Mouse (Mus musculus): ENCODE data around the gene Pdgfra. TPM values are rescaled to one million over a fixed set of nuclear protein-coding genes. Genes with fewer than 3 reads are reported as not detected.

Pdgfra gene
- total and polyA plus RNA-seq, 3 experiments, result 0.60 TPM; not detected in 2

- H3K4me3 ChIP-seq (ENCODE audit: low read depth, low read length), result no peak overlapping the region
- no peak for ATAC-seq (ENCODE audit: extremely low read depth, insufficient number of reproducible peaks, low FRiP score, poor library complexity, severe bottlenecking)
- H3K9me3 ChIP-seq (replicated peaks), result no peaks in the 10 kb centered on the region
- no peak for TF ChIP-seq TAL1 (conservative IDR thresholded peaks at IDR 0.05; ENCODE audit: low read depth, low read length)
- no peaks in the 10 kb centered on the region for H3K36me3 ChIP-seq (replicated peaks)
- H3K4me1 ChIP-seq (ENCODE audit: insufficient read depth, low read depth, low read length), result no peaks in the 10 kb centered on the region
- no peak for DNase-seq (ENCODE audit: low spot score)
- peaks cover 42% of the 10 kb centered on the region for H3K27me3 ChIP-seq (ENCODE audit: insufficient read depth, low read length)
These were observed 33.5 kb downstream of the Pdgfra start for GRCm38 (mm10) chr5:75185584-75185983.

- Histone ChIP-seq H3K4me3 (ENCODE audit: low read depth, low read length) (no peak overlapping the region), H3K9me3 (replicated peaks) (no peaks in the 10 kb centered on the region), H3K4me1 (ENCODE audit: insufficient read depth, low read depth, low read length) (no peaks in the 10 kb centered on the region), H3K27me3 (ENCODE audit: insufficient read depth, low read length) (peaks cover 34% of the 10 kb centered on the region), H3K36me3 (replicated peaks) (no peaks in the 10 kb centered on the region)
- DNase-seq (ENCODE audit: low spot score), result no peak
- no peak for ATAC-seq (ENCODE audit: extremely low read depth, insufficient number of reproducible peaks, low FRiP score, poor library complexity, severe bottlenecking)
- no peak for TF ChIP-seq GATA2 (IDR thresholded peaks at IDR 0.05; ENCODE audit: borderline replicate concordance, low read depth, low read length)
- TF ChIP-seq TAL1 (conservative IDR thresholded peaks at IDR 0.05; ENCODE audit: low read depth, low read length), result no peak
- no peak for TF ChIP-seq GATA1 (IDR thresholded peaks at IDR 0.05; ENCODE audit: borderline replicate concordance, low read length)
- no peak for TF ChIP-seq CTCF (IDR thresholded peaks at IDR 0.05; ENCODE audit: low read depth, low read length)
- no peak for TF ChIP-seq POLR2AphosphoS5 (IDR thresholded peaks at IDR 0.05; ENCODE audit: insufficient replicate concordance, low read depth, low read length)
These were observed 37.4 kb downstream of the Pdgfra start for GRCm38 (mm10) chr5:75189319-75189987.

GRCm38 (mm10) chr5:75193107-75193506 is 41.0 kb downstream of the Pdgfra start:
- DNase-seq (ENCODE audit: low spot score) (no peak), ATAC-seq (ENCODE audit: extremely low read depth, insufficient number of reproducible peaks, low FRiP score, poor library complexity, severe bottlenecking) (no peak)
- no peaks in the 10 kb centered on the region for H3K4me1 ChIP-seq (ENCODE audit: insufficient read depth, low read depth, low read length)
- H3K36me3 ChIP-seq (replicated peaks), result no peaks in the 10 kb centered on the region
- no peak overlapping the region for H3K4me3 ChIP-seq (ENCODE audit: low read depth, low read length)
- peaks cover 40% of the 10 kb centered on the region for H3K27me3 ChIP-seq (ENCODE audit: insufficient read depth, low read length)
- TF ChIP-seq TAL1 (conservative IDR thresholded peaks at IDR 0.05; ENCODE audit: low read depth, low read length) (no peak), POLR2AphosphoS5 (IDR thresholded peaks at IDR 0.05; ENCODE audit: insufficient replicate concordance, low read depth, low read length) (no peak), CTCF (IDR thresholded peaks at IDR 0.05; ENCODE audit: low read depth, low read length) (no peak), GATA1 (IDR thresholded peaks at IDR 0.05; ENCODE audit: borderline replicate concordance, low read length) (no peak), GATA2 (IDR thresholded peaks at IDR 0.05; ENCODE audit: borderline replicate concordance, low read depth, low read length) (no peak)
- no peaks in the 10 kb centered on the region for H3K9me3 ChIP-seq (replicated peaks)

GRCm38 (mm10) chr5:75198413-75198812 is 46.3 kb downstream of the Pdgfra start:
- peaks cover 36% of the 10 kb centered on the region for H3K27me3 ChIP-seq (ENCODE audit: insufficient read depth, low read length)
- ATAC-seq (ENCODE audit: extremely low read depth, insufficient number of reproducible peaks, low FRiP score, poor library complexity, severe bottlenecking), result no peak
- no peak for DNase-seq (ENCODE audit: low spot score)
- H3K9me3 ChIP-seq (replicated peaks), result no peaks in the 10 kb centered on the region
- no peaks in the 10 kb centered on the region for H3K36me3 ChIP-seq (replicated peaks)
- TF ChIP-seq POLR2AphosphoS5 (IDR thresholded peaks at IDR 0.05; ENCODE audit: insufficient replicate concordance, low read depth, low read length) (no peak), TAL1 (conservative IDR thresholded peaks at IDR 0.05; ENCODE audit: low read depth, low read length) (no peak), GATA2 (IDR thresholded peaks at IDR 0.05; ENCODE audit: borderline replicate concordance, low read depth, low read length) (no peak), CTCF (IDR thresholded peaks at IDR 0.05; ENCODE audit: low read depth, low read length) (no peak), GATA1 (IDR thresholded peaks at IDR 0.05; ENCODE audit: borderline replicate concordance, low read length) (no peak)
- no peaks in the 10 kb centered on the region for H3K4me1 ChIP-seq (ENCODE audit: insufficient read depth, low read depth, low read length)
- H3K4me3 ChIP-seq (ENCODE audit: low read depth, low read length), result no peak overlapping the region

GRCm38 (mm10) chr5:75199698-75200365 is 47.7 kb downstream of the Pdgfra start:
- peaks cover 33% of the 10 kb centered on the region for H3K27me3 ChIP-seq (ENCODE audit: insufficient read depth, low read length)
- no peak for DNase-seq (ENCODE audit: low spot score)
- H3K9me3 ChIP-seq (replicated peaks), result no peaks in the 10 kb centered on the region
- H3K4me1 ChIP-seq (ENCODE audit: insufficient read depth, low read depth, low read length), result no peaks in the 10 kb centered on the region
- TF ChIP-seq GATA1 (IDR thresholded peaks at IDR 0.05; ENCODE audit: borderline replicate concordance, low read length) (no peak), TAL1 (conservative IDR thresholded peaks at IDR 0.05; ENCODE audit: low read depth, low read length) (no peak), POLR2AphosphoS5 (IDR thresholded peaks at IDR 0.05; ENCODE audit: insufficient replicate concordance, low read depth, low read length) (no peak), GATA2 (IDR thresholded peaks at IDR 0.05; ENCODE audit: borderline replicate concordance, low read depth, low read length) (no peak), CTCF (IDR thresholded peaks at IDR 0.05; ENCODE audit: low read depth, low read length) (no peak)
- no peak for ATAC-seq (ENCODE audit: extremely low read depth, insufficient number of reproducible peaks, low FRiP score, poor library complexity, severe bottlenecking)
- no peak overlapping the region for H3K4me3 ChIP-seq (ENCODE audit: low read depth, low read length)
- no peaks in the 10 kb centered on the region for H3K36me3 ChIP-seq (replicated peaks)

GRCm38 (mm10) chr5:75200366-75200724 is 48.3 kb downstream of the Pdgfra start:
- no peak for ATAC-seq (ENCODE audit: extremely low read depth, insufficient number of reproducible peaks, low FRiP score, poor library complexity, severe bottlenecking)
- TF ChIP-seq CTCF (IDR thresholded peaks at IDR 0.05; ENCODE audit: low read depth, low read length), result no peak
- Histone ChIP-seq H3K4me3 (ENCODE audit: low read depth, low read length) (no peak overlapping the region), H3K4me1 (ENCODE audit: insufficient read depth, low read depth, low read length) (no peaks in the 10 kb centered on the region), H3K9me3 (replicated peaks) (no peaks in the 10 kb centered on the region), H3K36me3 (replicated peaks) (no peaks in the 10 kb centered on the region), H3K27me3 (ENCODE audit: insufficient read depth, low read length) (peaks cover 32% of the 10 kb centered on the region)
- DNase-seq (ENCODE audit: low spot score), result no peak

All from G1E (cell line).